Mouse (Mus musculus): ENCODE results near the gene Pde4d.

DNA sequence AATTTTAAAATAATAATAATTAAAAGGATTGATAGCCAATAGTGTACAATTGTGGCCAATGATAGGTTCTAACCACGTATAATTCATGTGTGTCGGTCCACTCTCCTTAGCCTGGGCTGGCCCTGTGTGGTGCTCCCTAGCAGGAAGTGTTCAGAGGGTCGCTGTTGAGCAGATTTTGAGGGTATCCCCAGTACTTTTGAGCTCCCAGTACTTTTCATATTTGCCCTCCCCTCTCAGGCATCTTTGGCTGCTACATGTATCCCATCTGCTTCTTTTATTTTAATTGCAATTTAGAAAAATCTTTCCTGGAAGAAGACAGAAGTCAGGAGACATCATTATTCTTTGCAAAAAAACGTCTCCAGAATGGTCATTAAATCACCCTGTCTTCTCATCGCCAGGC is 1119.7 kb downstream of the Pde4d start:
- TF ChIP-seq CTCF (IDR thresholded peaks at IDR 0.05; ENCODE audit: control insufficient read depth, insufficient read depth, insufficient read length) (no peak), FOSL1 (IDR thresholded peaks at IDR 0.05; ENCODE audit: insufficient read depth, low read length, poor library complexity, severe bottlenecking) (no peak), USF1 (IDR thresholded peaks at IDR 0.05; ENCODE audit: low read depth) (no peak), CEBPB (IDR thresholded peaks at IDR 0.05; ENCODE audit: low read depth) (no peak), MYOD1 (IDR thresholded peaks at IDR 0.05; ENCODE audit: control insufficient read depth, insufficient read length, low read depth) (no peak), MAX (IDR thresholded peaks at IDR 0.05) (no peak)
